Mouse (Mus musculus): ENCODE results near the gene Dpysl4.

The Dpysl4 gene

GRCm38 (mm10) chr7:139085629-139086194, at the start of gene Dpysl4:
TSS of gene Dpysl4 (plus strand) at chr7:139086001.
- no peak for DNase-seq

- DNase-seq = no peak
These were observed 22.4 kb upstream of the Dpysl4 start for GRCm38 (mm10) chr7:139063406-139063805.

- DNase-seq = no peak
These were observed 17.6 kb upstream of the Dpysl4 start for GRCm38 (mm10) chr7:139068182-139068623.

- no peak for DNase-seq
These were observed 11.6 kb upstream of the Dpysl4 start for GRCm38 (mm10) chr7:139074189-139074588.

- no peak for DNase-seq
These were observed 10.6 kb upstream of the Dpysl4 start for GRCm38 (mm10) chr7:139075054-139075794.

GRCm38 (mm10) chr7:139077283-139077682, 8.5 kb upstream of the Dpysl4 start:
- no peak for DNase-seq

GRCm38 (mm10) chr7:139078181-139078580, 7.6 kb upstream of the Dpysl4 start:
- no peak for DNase-seq

GRCm38 (mm10) chr7:139079141-139079540, 6.7 kb upstream of the Dpysl4 start:
- no peak for DNase-seq

GRCm38 (mm10) chr7:139080714-139081113, 5.1 kb upstream of the Dpysl4 start:
- DNase-seq = no peak

GRCm38 (mm10) chr7:139081158-139081557, 4.6 kb upstream of the Dpysl4 start:
- no peak for DNase-seq

- no peak for DNase-seq
These were observed 3.5 kb upstream of the Dpysl4 start for GRCm38 (mm10) chr7:139082281-139082680.

GRCm38 (mm10) chr7:139084316-139084715, 1.5 kb upstream of the Dpysl4 start:
- DNase-seq = no peak

- DNase-seq = no peak
These were observed 676 bp downstream of the Dpysl4 start for GRCm38 (mm10) chr7:139086195-139087158.

- no peak for DNase-seq
These were observed 2.0 kb downstream of the Dpysl4 start for GRCm38 (mm10) chr7:139087801-139088200.

- no peak for DNase-seq
These were observed 4.4 kb downstream of the Dpysl4 start for GRCm38 (mm10) chr7:139089892-139090874.

- DNase-seq = no peak
These were observed 5.9 kb downstream of the Dpysl4 start for GRCm38 (mm10) chr7:139091681-139092080.

- DNase-seq = no peak
These were observed 6.9 kb downstream of the Dpysl4 start for GRCm38 (mm10) chr7:139092676-139093075.

- DNase-seq = no peak
These were observed 7.3 kb downstream of the Dpysl4 start for GRCm38 (mm10) chr7:139093124-139093523.

- no peak for DNase-seq
These were observed 8.0 kb downstream of the Dpysl4 start for GRCm38 (mm10) chr7:139093781-139094180.

GRCm38 (mm10) chr7:139094761-139095160, 9.0 kb downstream of the Dpysl4 start:
- DNase-seq = no peak

- DNase-seq = no peak
These were observed 9.5 kb downstream of the Dpysl4 start for GRCm38 (mm10) chr7:139095282-139095681.

GRCm38 (mm10) chr7:139096399-139096798, 10.6 kb downstream of the Dpysl4 start:
- DNase-seq = no peak
